Mouse (Mus musculus): ENCODE measurements around the gene Rnf167. TPM values are rescaled to one million over a fixed set of nuclear protein-coding genes. Genes with fewer than 3 reads are reported as not detected.
A peak's percentile ranks its signal among the peaks of the same experiment; 100 is the strongest.

The Rnf167 gene
- 66.3 and 73.8 TPM in 2 replicates for polyA plus RNA-seq (2015; fragmentation: Nextera tagmentation; extraction: Ambion mirVana)

DNA sequence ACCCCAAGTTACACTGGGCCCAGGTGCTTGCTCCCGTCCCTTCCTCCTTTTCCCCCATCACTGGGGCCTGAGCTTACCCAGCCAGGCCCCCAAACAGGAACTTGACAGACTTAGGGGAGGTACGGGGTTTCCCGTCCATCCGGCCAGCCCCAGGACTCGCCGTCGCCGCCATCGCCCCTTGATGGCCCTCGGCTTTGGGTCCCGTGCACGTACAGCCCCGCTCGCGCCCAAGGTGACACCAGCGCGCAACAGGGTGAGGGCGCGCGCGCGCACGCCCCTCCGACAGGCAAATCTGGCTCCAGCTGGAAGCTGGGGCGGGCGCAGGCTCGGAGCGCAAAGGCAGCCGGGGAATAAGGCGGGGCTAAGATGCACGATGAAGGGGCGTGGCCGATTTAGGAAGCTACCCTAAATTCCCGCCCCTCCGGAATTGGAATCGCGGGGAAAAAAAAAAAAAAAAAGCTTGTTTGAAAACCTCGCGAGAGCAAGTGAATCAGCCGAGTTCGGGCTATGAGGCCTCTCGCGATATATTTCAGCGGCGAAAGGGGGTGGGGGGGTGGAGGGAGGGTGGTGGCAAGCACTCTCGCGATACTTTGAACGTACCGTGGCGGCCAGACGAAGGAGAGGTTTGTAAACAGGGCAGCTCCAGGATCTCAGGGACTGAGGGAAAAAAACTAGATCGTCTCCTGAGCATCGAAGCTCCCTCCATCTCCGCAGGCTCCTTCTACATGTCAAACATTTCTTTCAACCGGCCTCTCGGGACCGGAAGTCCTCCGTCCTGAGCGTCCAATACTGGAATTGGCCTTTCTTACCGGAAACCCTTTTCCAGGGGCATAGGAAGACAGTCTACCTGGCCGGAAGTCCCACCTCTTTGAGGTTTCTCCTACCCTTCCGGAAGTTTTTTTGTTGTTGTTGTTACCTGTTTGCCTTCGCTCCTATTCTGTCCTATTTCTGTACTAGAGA is at the start of gene Rnf167, which contains the start of gene Slc25a11:
Gene Rnf167, plus strand, starts transcription at position 545 of the 960 bp plus-strand sequence.
Gene Slc25a11, minus strand, starts transcription at position 789 of the 960 bp plus-strand sequence.
- peaks cover 56% of the 10 kb centered on the region for H3K4me1 ChIP-seq

DNA sequence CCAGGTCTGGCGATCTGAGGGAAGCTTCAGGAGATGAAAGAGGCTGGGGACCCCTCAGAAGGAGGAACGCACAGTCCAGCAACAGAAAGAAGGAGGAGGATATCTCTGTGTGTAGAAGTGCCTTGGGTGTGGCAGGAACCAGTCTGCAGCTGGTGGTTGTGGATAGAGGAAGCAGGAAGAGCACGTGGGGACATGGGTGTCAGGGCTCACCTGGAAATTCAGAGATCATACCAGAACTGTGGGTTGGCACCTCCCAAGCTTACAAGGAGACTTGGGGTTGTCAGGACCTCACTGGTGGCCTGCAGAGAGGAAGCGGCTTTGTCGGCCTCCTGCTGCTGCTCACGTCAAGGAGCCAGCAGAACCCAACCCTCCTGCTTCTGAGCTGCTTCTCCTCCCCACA is 49.7 kb upstream of the Rnf167 start:
- Histone ChIP-seq H3K4me3 (no peak overlapping the region), H3K36me3 (peaks cover 43% of the 10 kb centered on the region), H3K4me1 (peaks cover 26% of the 10 kb centered on the region), H3K27me3 (replicated peaks) (no peaks in the 10 kb centered on the region), H3K4me2 (no peak overlapping the region), H3K9ac (no peak overlapping the region), H3K9me3 (no peaks in the 10 kb centered on the region), H3K27ac (replicated peaks) (no peak overlapping the region)
- ATAC-seq (ENCODE audit: extremely low read depth, insufficient number of reproducible peaks, low FRiP score, low TSS enrichment): no peak
- 74% methylated on average over 6 of the region's 6 CpGs for WGBS

More for the DNA sequence above, at the start of gene Rnf167, which contains the start of gene Slc25a11:
- WGBS: under 1% methylated on average over 63 of the region's 63 CpGs
- Histone ChIP-seq H3K4me2 (peak within 1 kb of the TSS; percentile 99), H3K9me3 (no peaks in the 10 kb centered on the region), H3K9ac (peak within 1 kb of the TSS; percentile 96), H3K4me3 (peak within 1 kb of the TSS; percentile 77), H3K27me3 (replicated peaks) (no peaks in the 10 kb centered on the region), H3K27ac (replicated peaks) (peak within 1 kb of the TSS; percentile 95), H3K36me3 (peaks cover 70% of the 10 kb centered on the region)
- ATAC-seq (ENCODE audit: extremely low read depth, insufficient number of reproducible peaks, low FRiP score, low TSS enrichment): peak; percentile 86

- no peaks in the 10 kb centered on the region for H3K9me3 ChIP-seq
- H3K4me1 ChIP-seq: peaks cover 25% of the 10 kb centered on the region
- H3K4me3 ChIP-seq: no peak overlapping the region
- no peak overlapping the region for H3K9ac ChIP-seq
- H3K36me3 ChIP-seq: peaks cover 53% of the 10 kb centered on the region
- no peak overlapping the region for H3K27ac ChIP-seq (replicated peaks)
- WGBS: 89% methylated on average over 9 of the region's 9 CpGs
- H3K4me2 ChIP-seq: no peak overlapping the region
- H3K27me3 ChIP-seq (replicated peaks): no peaks in the 10 kb centered on the region
- ATAC-seq (ENCODE audit: extremely low read depth, insufficient number of reproducible peaks, low FRiP score, low TSS enrichment): no peak
Measured at GRCm38 (mm10) chr11:70598451-70598953, 48.5 kb upstream of the Rnf167 start.

DNA sequence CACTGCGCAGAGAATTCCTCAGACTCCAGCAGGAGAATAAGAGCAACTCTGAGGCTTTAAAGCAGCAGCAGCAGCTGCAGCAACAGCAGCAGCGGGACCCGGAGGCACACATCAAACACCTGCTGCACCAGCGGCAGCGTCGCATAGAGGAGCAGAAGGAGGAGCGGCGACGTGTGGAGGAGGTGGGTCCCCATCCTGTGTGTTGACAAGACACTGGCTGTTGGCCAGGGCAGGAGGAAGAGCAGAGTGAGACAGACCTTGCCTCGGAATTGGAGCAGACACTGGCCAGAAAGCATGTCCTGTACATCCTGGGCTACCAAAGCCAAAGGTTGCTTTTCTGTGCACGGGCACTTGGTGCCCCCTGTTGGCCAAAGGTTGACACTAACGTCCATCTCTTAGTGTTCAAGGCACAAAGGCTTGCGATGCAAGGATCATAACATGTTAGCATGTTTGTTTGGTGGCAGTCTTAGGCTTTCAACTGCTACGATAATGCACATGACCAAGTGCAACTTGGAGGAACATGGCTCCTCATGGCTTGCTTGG is 41.9 kb upstream of the Rnf167 start:
- no peak overlapping the region for H3K27ac ChIP-seq (replicated peaks)
- H3K4me2 ChIP-seq: no peak overlapping the region
- H3K4me3 ChIP-seq: no peak overlapping the region
- H3K27me3 ChIP-seq (replicated peaks): no peaks in the 10 kb centered on the region
- no peaks in the 10 kb centered on the region for H3K9me3 ChIP-seq
- no peak for ATAC-seq (ENCODE audit: extremely low read depth, insufficient number of reproducible peaks, low FRiP score, low TSS enrichment)
- H3K36me3 ChIP-seq: peaks cover 87% of the 10 kb centered on the region
- 49% methylated on average over 14 of the region's 14 CpGs for WGBS
- H3K9ac ChIP-seq: no peak overlapping the region
- no peaks in the 10 kb centered on the region for H3K4me1 ChIP-seq

DNA sequence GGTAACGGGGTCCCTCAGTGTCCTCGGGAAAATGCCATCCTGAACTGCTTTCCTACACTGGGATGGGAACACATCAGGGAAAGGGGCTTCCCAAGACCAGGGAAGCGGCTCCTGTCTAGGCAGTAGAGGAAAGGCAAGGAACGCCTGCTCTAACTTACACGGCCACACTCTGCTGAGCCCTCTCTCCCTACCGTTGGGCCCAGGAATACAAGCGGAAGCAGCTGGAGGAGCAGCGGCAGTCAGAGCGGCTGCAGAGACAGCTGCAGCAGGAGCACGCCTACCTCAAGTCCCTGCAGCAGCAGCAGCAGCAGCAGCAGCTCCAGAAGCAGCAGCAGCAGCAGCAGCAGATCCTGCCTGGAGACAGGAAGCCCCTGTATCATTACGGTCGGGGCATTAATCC is 40.3 kb upstream of the Rnf167 start:
- no peak overlapping the region for H3K4me2 ChIP-seq
- peaks cover 98% of the 10 kb centered on the region for H3K36me3 ChIP-seq
- 67% methylated on average over 12 of the region's 12 CpGs for WGBS

DNA sequence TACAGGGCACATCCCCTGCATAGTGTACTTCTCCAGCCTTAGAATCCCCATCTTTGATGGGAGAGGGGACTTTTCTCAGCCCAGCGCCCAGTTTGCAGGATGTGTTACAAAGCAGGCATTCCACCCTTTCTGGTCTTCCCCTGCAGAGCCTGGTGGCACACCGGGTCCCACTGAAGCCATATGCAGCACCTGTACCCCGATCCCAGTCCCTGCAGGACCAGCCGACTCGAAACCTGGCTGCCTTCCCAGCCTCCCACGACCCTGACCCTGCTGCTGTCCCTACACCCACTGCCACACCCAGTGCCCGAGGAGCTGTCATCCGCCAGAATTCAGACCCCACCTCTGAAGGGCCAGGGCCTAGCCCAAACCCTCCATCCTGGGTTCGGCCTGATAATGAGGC is 39.4 kb upstream of the Rnf167 start:
- H3K9ac ChIP-seq: no peak overlapping the region
- H3K4me3 ChIP-seq: no peak overlapping the region
- no peaks in the 10 kb centered on the region for H3K4me1 ChIP-seq
- no peak for ATAC-seq (ENCODE audit: extremely low read depth, insufficient number of reproducible peaks, low FRiP score, low TSS enrichment)
- H3K27ac ChIP-seq (replicated peaks): no peak overlapping the region
- H3K36me3 ChIP-seq: peaks cover 99% of the 10 kb centered on the region
- 87% methylated on average over 9 of the region's 9 CpGs for WGBS
- no peaks in the 10 kb centered on the region for H3K9me3 ChIP-seq
- H3K4me2 ChIP-seq: no peak overlapping the region
- no peaks in the 10 kb centered on the region for H3K27me3 ChIP-seq (replicated peaks)

More for the DNA sequence above, 40.3 kb upstream of the Rnf167 start:
- H3K9me3 ChIP-seq: no peaks in the 10 kb centered on the region
- H3K27me3 ChIP-seq (replicated peaks): no peaks in the 10 kb centered on the region
- no peak overlapping the region for H3K27ac ChIP-seq (replicated peaks)
- no peak for ATAC-seq (ENCODE audit: extremely low read depth, insufficient number of reproducible peaks, low FRiP score, low TSS enrichment)
- H3K9ac ChIP-seq: no peak overlapping the region
- H3K4me1 ChIP-seq: no peaks in the 10 kb centered on the region
- no peak overlapping the region for H3K4me3 ChIP-seq

DNA sequence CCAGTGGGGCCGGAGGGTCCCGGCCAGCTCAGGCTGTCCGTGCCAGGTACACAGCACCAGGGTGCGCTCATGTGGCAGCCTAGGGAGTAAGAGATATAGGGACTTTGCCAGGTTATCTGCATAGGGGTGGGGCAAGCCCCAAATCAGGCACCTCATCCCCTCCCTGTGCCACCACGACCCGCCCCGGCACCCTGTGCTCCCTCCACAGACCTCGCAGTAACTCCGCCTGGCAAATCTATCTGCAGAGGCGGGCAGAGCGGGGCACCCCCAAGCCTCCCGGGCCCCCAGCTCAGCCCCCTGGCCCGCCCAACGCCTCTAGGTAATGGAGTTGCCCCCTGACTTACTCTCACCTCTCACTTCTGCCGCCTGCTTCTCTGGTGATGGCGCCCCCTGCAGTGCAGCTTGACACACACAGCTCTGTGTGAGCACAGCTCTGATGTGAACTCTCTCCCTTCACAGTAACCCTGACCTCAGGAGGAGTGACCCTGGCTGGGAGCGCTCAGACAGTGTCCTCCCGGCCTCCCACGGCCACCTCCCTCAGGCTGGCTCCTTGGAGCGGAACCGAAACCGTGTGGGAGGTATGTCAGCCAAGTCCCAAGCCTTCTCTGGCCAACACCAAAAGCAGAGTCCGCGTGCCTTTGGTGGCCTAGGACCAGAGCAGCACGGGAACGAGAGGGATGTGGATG is 38.5 kb upstream of the Rnf167 start:
- no peaks in the 10 kb centered on the region for H3K27me3 ChIP-seq (replicated peaks)
- no peak overlapping the region for H3K4me3 ChIP-seq
- H3K27ac ChIP-seq (replicated peaks): no peak overlapping the region
- WGBS: 85% methylated on average over 26 of the region's 26 CpGs
- no peak overlapping the region for H3K4me2 ChIP-seq
- no peaks in the 10 kb centered on the region for H3K4me1 ChIP-seq
- peaks cover 99% of the 10 kb centered on the region for H3K36me3 ChIP-seq
- no peak overlapping the region for H3K9ac ChIP-seq
- ATAC-seq (ENCODE audit: extremely low read depth, insufficient number of reproducible peaks, low FRiP score, low TSS enrichment): no peak
- H3K9me3 ChIP-seq: no peaks in the 10 kb centered on the region

- no peak for ATAC-seq (ENCODE audit: extremely low read depth, insufficient number of reproducible peaks, low FRiP score, low TSS enrichment)
- Histone ChIP-seq H3K27ac (replicated peaks) (no peak overlapping the region), H3K9ac (no peak overlapping the region), H3K4me2 (no peak overlapping the region), H3K4me1 (peaks cover 16% of the 10 kb centered on the region), H3K36me3 (peaks cover 80% of the 10 kb centered on the region), H3K4me3 (no peak overlapping the region), H3K27me3 (replicated peaks) (0 out of 2 replicates have a peak, but pooled peaks cover under 1% of the 10 kb centered on the region), H3K9me3 (no peaks in the 10 kb centered on the region)
- WGBS: 82% methylated on average over 4 of the region's 4 CpGs
Measured at GRCm38 (mm10) chr11:70610752-70611151, 36.3 kb upstream of the Rnf167 start.

GRCm38 (mm10) chr11:70612505-70612904 is 34.5 kb upstream of the Rnf167 start:
- no peaks in the 10 kb centered on the region for H3K9me3 ChIP-seq
- no peak overlapping the region for H3K4me2 ChIP-seq
- no peak for ATAC-seq (ENCODE audit: extremely low read depth, insufficient number of reproducible peaks, low FRiP score, low TSS enrichment)
- WGBS: 76% methylated on average over 7 of the region's 7 CpGs
- H3K36me3 ChIP-seq: peaks cover 63% of the 10 kb centered on the region
- H3K27ac ChIP-seq (replicated peaks): no peak overlapping the region
- no peak overlapping the region for H3K4me3 ChIP-seq
- H3K9ac ChIP-seq: no peak overlapping the region
- peaks cover 18% of the 10 kb centered on the region for H3K4me1 ChIP-seq
- peaks cover 17% of the 10 kb centered on the region for H3K27me3 ChIP-seq (replicated peaks)

DNA sequence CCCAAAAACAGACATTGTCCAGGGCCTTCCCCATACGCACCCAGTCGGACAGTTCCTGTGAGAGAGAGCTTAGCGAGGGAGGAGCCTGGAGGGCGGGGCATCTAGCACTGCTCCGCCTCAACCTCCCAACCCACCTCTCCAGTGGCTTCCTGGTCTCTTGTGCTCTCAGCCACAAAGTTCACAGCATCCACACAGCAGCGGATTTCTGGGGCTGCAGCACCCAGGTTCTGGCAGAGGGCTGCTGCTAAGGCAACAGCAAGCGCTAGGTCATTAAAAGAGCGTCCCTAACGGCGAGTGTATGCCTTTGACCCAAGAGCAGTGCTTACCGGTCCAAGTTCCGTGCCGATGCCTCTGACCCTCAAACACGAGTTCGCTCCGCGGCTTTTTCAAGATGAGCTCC is 32.0 kb upstream of the Rnf167 start:
- peak overlapping the region; percentile 95 for H3K4me2 ChIP-seq
- peaks cover 18% of the 10 kb centered on the region for H3K4me1 ChIP-seq
- WGBS: 1% methylated on average over 17 of the region's 17 CpGs
- peaks cover 37% of the 10 kb centered on the region for H3K36me3 ChIP-seq
- H3K27ac ChIP-seq (replicated peaks): peak overlapping the region; percentile 58
- H3K4me3 ChIP-seq: peak overlapping the region; percentile 55
- peak overlapping the region; percentile 82 for H3K9ac ChIP-seq
- ATAC-seq (ENCODE audit: extremely low read depth, insufficient number of reproducible peaks, low FRiP score, low TSS enrichment): peak; percentile 58; the same call in 1 of the 2 replicates
- H3K9me3 ChIP-seq: no peaks in the 10 kb centered on the region
- peaks cover 19% of the 10 kb centered on the region for H3K27me3 ChIP-seq (replicated peaks)

Measured in heart, embryonic 13.5 days (tissue).